Mouse (Mus musculus): ENCODE measurements at regions not wholly inside any gene's neighbourhood (a gene's known extent, or its start where the extent isn't known, plus 50 kb on each side); places are given as distances from the start of the nearest gene placed in this dataset.
A peak's percentile ranks its signal among the peaks of the same experiment; 100 is the strongest.

DNA sequence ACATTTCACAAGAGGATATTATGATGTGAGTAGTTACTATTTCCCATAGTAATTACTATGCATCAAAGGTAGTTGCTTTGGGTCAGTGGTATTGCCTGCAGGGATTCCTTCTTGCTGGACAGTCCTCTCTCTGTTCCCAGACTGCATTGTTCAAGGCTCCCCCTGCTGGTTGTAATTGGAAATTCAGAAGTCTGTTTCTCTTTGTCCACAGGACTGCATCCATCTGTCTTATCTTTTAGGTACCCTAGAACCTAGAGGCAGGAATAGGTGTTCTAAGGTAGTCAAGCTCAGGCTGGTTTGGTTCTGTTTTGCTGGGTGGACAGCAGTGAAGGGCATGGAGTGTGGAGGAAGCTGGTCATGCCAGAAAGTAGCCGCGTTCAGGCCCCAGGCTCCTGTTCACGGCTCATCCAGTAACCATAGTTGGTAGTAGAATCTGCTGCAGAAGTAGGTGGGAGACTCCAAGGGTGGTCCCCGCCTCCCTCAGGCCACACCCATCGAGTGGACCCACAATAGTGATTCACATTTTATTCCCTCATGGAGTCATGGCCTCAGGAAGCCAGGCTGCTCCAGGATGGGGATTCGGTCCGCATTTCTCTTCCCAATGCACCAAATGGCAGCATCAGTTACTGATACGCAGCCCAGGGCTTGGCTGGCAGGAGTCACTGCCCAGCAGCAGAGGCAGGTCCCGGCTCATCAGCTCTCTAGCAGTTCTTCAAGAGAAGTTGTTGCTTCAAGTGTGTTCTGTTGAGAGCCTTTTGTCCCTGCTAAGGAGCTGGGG lies 51.7 kb upstream of the Caprin1 start:
- no peak for TF ChIP-seq CTCF (IDR thresholded peaks at IDR 0.05; ENCODE audit: borderline replicate concordance, insufficient read depth, low read length)
- TF ChIP-seq POLR2A (IDR thresholded peaks at IDR 0.05; ENCODE audit: low read depth, low read length) = no peak
- H3K4me1 ChIP-seq (ENCODE audit: control insufficient read depth, insufficient read depth, low read length) = no peaks in the 10 kb centered on the region

DNA sequence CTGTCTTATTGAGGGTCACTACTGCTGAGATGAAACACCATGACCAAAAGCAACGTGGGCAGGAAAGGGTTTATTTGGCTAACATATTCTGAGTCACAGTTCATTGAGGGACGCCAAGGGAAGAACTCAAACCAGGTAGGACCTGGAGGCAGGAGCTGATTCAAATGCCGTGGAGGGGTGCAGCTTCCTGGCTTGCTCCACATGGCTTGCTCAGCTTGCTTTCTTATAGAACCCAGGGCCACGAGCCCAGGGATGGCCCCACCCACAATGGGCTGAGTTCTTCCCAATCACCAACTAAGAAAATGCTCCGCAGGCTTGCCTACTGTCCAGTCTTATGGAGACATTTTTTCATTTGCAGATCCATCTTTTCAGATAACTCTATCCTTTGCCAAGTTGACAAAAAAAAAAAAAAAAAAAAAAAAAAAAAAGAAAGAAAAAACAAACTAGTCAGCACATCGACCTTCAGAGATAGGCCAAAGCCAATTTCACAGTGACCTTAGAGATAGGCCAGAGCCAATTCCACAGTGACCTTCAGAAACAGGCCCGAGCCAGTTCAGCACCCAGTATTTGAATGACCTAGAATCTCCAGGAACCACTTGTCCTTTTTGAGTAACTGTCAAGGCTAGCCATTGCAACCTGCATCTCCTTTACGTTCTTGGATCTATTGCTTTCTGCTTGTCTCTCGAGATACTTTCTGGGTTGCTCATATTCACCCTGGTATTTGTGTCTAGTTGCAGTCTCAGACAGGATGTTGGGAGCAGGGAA lies 52.5 kb upstream of the Caprin1 start:
- Histone ChIP-seq H3K4me1 (ENCODE audit: control insufficient read depth, insufficient read depth, low read length) (no peaks in the 10 kb centered on the region), H3K4me3 (ENCODE audit: insufficient read depth, low read length) (no peak overlapping the region), H3K27ac (ENCODE audit: insufficient read depth, low read length) (no peak overlapping the region)
- no peak for TF ChIP-seq POLR2A (IDR thresholded peaks at IDR 0.05; ENCODE audit: low read depth, low read length)
- no peak for TF ChIP-seq CTCF (IDR thresholded peaks at IDR 0.05; ENCODE audit: borderline replicate concordance, insufficient read depth, low read length)

More for the DNA sequence above, 51.7 kb upstream of the Caprin1 start:
- no peak overlapping the region for H3K27ac ChIP-seq (ENCODE audit: insufficient read depth, low read length)
- no peak overlapping the region for H3K4me3 ChIP-seq (ENCODE audit: insufficient read depth, low read length)

DNA sequence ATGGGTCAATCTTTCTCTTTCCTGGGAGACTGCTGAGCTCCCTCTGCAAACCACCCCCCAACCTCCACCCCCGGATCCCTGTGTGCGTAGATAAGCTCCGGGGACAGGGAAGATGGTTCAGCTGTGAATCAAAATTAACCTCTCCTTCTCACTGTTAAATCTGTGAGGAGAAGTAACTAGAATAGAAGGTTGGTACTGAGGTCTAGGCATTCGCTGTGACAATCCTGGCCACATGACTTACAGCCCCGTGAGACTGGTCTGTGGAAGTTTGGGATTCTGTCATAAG lies 53.0 kb upstream of the Caprin1 start:
- H3K27ac ChIP-seq (ENCODE audit: insufficient read depth, low read length) = no peak overlapping the region
- H3K4me3 ChIP-seq (ENCODE audit: insufficient read depth, low read length) = no peak overlapping the region
- TF ChIP-seq CTCF (IDR thresholded peaks at IDR 0.05; ENCODE audit: borderline replicate concordance, insufficient read depth, low read length) (no peak), POLR2A (IDR thresholded peaks at IDR 0.05; ENCODE audit: low read depth, low read length) (no peak)
- no peaks in the 10 kb centered on the region for H3K4me1 ChIP-seq (ENCODE audit: control insufficient read depth, insufficient read depth, low read length)

DNA sequence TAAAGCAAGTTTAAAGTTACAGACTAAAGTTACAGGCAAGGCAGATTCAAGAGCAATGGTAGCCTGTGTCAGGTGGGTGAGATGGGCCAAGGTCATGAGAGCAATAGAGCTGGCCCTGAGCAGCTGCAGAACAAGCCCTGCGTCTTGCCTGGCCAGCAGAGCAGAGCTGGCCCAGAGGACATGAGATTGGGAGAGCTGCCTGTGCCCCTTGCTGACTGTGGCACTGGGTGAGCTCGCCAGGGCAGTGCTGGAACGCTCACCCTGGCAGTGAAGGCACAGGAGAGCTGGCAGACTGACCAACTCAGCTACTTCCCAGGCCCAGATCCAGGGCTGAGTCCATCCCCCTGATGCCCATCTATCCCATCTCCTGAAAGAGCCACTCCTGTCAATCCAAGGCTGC lies 53.7 kb upstream of the Caprin1 start:
- Histone ChIP-seq H3K4me1 (ENCODE audit: control insufficient read depth, insufficient read depth, low read length) (no peaks in the 10 kb centered on the region), H3K27ac (ENCODE audit: insufficient read depth, low read length) (no peak overlapping the region), H3K4me3 (ENCODE audit: insufficient read depth, low read length) (no peak overlapping the region)
- no peak for TF ChIP-seq CTCF (IDR thresholded peaks at IDR 0.05; ENCODE audit: borderline replicate concordance, insufficient read depth, low read length)
- TF ChIP-seq POLR2A (IDR thresholded peaks at IDR 0.05; ENCODE audit: low read depth, low read length) = no peak

DNA sequence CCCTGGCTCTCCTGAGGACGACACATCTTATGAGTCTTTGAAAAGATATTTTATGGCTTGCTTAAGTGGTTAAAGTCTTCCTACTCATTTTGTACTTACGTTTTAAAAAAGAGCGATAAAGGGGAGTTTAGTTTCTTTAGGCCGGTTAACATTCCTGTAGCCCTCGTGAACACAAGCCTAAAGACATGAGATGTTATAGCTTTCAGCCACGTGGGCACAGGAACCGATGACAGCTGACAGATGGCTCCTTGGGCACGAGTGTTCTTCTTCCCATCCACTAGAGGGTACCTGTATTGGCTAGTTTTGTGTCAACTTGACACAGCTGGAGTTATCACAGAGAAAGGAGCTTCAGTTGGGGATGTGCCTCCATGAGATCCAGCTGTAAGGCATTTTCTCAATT lies 63.8 kb upstream of the Caprin1 start:
- no peaks in the 10 kb centered on the region for H3K4me1 ChIP-seq (ENCODE audit: control insufficient read depth, insufficient read depth, low read length)
- no peak overlapping the region for H3K27ac ChIP-seq (ENCODE audit: insufficient read depth, low read length)
- H3K4me3 ChIP-seq (ENCODE audit: insufficient read depth, low read length) = no peak overlapping the region
- TF ChIP-seq POLR2A (IDR thresholded peaks at IDR 0.05; ENCODE audit: low read depth, low read length) = no peak

DNA sequence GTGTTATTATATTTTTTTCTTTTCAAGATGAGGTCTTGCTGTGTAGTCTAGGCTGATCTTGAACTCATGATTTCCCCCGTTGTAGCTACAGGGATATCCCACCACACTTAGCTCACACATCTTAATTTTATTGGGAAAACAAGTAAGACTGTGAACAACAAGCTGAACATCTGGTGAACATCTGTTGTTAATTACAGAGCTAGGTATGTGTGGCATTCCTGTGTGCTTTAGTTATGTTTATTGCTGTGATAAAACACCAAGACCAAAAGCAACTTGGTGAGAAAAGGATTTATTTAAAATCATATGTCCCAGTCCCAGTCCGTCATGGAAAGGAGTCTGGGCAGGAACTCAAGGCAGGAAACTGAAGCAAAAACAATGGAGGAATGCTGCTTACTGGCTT lies 66.8 kb upstream of the Caprin1 start:
- Histone ChIP-seq H3K4me1 (ENCODE audit: control insufficient read depth, insufficient read depth, low read length) (no peaks in the 10 kb centered on the region), H3K27ac (ENCODE audit: insufficient read depth, low read length) (no peak overlapping the region), H3K4me3 (ENCODE audit: insufficient read depth, low read length) (no peak overlapping the region)
- no peak for TF ChIP-seq POLR2A (IDR thresholded peaks at IDR 0.05; ENCODE audit: low read depth, low read length)
- no peak for TF ChIP-seq CTCF (IDR thresholded peaks at IDR 0.05; ENCODE audit: borderline replicate concordance, insufficient read depth, low read length)

DNA sequence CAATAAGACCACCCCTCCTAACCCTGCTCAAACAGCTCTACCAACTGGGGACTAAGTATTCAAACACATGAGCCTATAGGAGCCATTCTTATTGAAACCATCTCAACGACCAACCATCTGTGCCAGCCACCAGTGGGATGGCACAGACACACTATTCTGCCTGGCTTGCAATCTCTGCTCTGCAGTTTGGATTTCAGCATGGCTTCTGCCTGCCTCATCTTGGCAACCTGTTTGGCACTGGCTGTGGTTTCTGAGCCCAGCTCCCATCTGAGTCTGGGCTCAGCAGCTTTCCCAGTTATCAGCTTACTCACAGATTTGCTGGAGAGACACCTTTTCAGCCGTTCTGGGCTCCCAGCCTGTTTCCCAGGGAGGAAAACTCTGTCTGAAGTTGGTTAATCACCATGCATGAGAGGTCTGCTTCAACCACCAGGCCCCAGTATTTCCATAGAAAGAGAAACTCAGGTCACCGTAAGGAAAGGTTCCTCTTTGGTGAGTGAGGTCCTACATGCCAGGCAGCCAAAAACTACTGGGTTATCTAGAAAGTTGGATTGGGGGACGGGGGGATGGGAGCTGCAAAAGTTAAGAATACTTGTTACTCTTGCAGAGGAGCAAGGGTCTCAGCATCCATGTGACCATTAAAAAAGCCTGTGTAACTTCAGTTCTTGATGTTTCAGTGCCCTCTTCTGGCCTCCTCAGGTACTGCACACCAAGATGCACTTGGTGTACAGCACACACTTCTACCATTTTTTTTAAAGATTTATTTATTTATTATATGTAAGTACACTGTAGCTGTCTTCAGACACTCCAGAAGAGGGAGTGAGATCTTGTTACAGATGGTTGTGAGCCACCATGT lies 68.1 kb upstream of the Caprin1 start:
- H3K4me3 ChIP-seq (ENCODE audit: insufficient read depth, low read length) = no peak overlapping the region
- TF ChIP-seq POLR2A (IDR thresholded peaks at IDR 0.05; ENCODE audit: low read depth, low read length) = no peak
- TF ChIP-seq CTCF (IDR thresholded peaks at IDR 0.05; ENCODE audit: borderline replicate concordance, insufficient read depth, low read length) = peak; percentile 12; the same call in 1 of the 2 replicates

DNA sequence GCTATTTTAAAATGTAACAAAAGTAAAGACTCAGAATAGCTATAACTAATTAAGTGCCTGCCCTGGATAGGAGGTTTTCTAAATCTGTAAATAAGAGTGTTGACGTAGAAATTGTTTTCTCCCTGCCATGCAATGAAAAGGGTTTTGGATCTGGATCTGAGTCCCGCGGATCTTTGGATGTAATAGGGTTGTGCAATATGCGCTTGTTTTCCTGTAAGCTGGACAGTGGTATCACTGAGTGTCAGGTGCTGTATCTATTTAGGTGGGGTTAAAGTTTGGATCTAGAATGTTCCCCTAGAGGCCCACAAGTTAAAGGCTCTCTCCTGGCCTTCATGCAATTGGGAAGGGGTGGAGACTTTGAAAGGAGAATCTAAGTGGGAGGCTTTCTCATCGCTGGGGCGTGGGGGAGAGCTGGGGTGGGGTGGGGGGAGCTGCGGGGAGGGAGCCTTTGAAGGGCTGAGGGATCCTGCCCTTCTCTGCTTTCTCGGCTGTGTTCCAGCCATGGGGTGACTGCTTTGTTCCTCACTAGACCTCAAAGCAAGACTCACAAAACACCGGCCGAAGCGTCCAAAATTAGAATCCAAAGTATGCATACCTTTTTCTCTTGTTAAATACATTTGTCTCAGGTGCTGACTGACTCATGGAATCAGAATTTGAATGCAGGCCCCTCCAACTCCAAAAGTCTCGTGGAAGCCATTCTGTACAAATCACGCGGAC lies 70.0 kb upstream of the Caprin1 start:
- H3K27ac ChIP-seq (ENCODE audit: insufficient read depth, low read length) = no peak overlapping the region
- TF ChIP-seq POLR2A (IDR thresholded peaks at IDR 0.05; ENCODE audit: low read depth, low read length) = no peak
- TF ChIP-seq CTCF (IDR thresholded peaks at IDR 0.05; ENCODE audit: borderline replicate concordance, insufficient read depth, low read length) = no peak
- H3K4me1 ChIP-seq (ENCODE audit: control insufficient read depth, insufficient read depth, low read length) = no peaks in the 10 kb centered on the region
- no peak overlapping the region for H3K4me3 ChIP-seq (ENCODE audit: insufficient read depth, low read length)

More for the DNA sequence above, 68.1 kb upstream of the Caprin1 start:
- Histone ChIP-seq H3K27ac (ENCODE audit: insufficient read depth, low read length) (no peak overlapping the region), H3K4me1 (ENCODE audit: control insufficient read depth, insufficient read depth, low read length) (no peaks in the 10 kb centered on the region)

DNA sequence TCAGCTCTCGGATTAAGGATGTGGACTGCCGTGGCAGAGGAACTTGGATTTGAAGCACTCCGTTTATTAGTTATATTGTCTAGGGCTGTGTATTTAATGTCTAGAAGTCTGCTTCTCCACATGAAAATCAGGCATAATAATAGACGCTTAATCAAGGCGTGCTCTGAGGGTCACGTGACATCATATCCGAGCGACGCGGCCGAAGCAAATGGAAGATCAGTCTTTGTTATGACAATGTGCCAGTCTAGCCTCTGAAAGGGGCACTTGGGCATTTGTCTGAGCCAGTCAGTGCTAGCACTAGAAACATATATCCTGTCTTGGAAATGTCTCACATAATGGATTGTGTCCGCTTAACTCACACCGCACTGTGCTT lies 70.5 kb upstream of the Caprin1 start:
- TF ChIP-seq POLR2A (IDR thresholded peaks at IDR 0.05; ENCODE audit: low read depth, low read length) (no peak), CTCF (IDR thresholded peaks at IDR 0.05; ENCODE audit: borderline replicate concordance, insufficient read depth, low read length) (no peak)
- Histone ChIP-seq H3K4me3 (ENCODE audit: insufficient read depth, low read length) (no peak overlapping the region), H3K4me1 (ENCODE audit: control insufficient read depth, insufficient read depth, low read length) (no peaks in the 10 kb centered on the region), H3K27ac (ENCODE audit: insufficient read depth, low read length) (no peak overlapping the region)
